Mouse (Mus musculus): Measurements from ENCODE around the gene Ccdc162.

GRCm38 (mm10) chr10:41715557-41715956, 877 bp downstream of the Ccdc162 start:
- TF ChIP-seq CTCF (conservative IDR thresholded peaks at IDR 0.05; ENCODE audit: low read length): no peak
- TF ChIP-seq NANOG (IDR thresholded peaks at IDR 0.05; ENCODE audit: borderline replicate concordance, low read length): no peak
- no peak for TF ChIP-seq POU5F1 (IDR thresholded peaks at IDR 0.05; ENCODE audit: borderline replicate concordance, low read length)
